Mouse (Mus musculus) limb, embryonic 14.5 days (tissue): ENCODE measurements around the gene Apc2. TPM values are rescaled to one million over a fixed set of nuclear protein-coding genes. Genes with fewer than 3 reads are reported as not detected.

Experiments
- ATAC-seq: fragments of 200-750 bp; cut with Nextera tagmentation; 2 replicates; pipeline ENCODE4 v1.8.0; 2017; ENCODE audit warnings: low read depth, moderate number of reproducible peaks, moderate TSS enrichment; ENCODE audit not compliant: low FRiP score
- DNase-seq: peaks from one replicate; pipeline ENCODE4 v3.0.0-alpha.2; 2015; ENCODE audit warnings: low spot score
- H3K27ac ChIP-seq: fragments of 300-500 bp; sonication (generic); replicated peaks from 2 replicates; pipeline ENCODE4 v1.5.1; 2014; ENCODE audit warnings: low read depth, mild to moderate bottlenecking, low read length, moderate library complexity, mixed read lengths
- H3K27me3 ChIP-seq: fragments of 300-500 bp; sonication (generic); 2 replicates; pipeline ENCODE4 v1.6.1; 2014; ENCODE audit warnings: low read length, mixed read lengths; ENCODE audit not compliant: control insufficient read depth, insufficient read depth
- H3K36me3 ChIP-seq: fragments of 300-500 bp; sonication (generic); 2 replicates; pipeline ENCODE4 v1.6.1; 2014; ENCODE audit warnings: mild to moderate bottlenecking, low read length, moderate library complexity, mixed read lengths; ENCODE audit not compliant: control insufficient read depth, insufficient read depth
- H3K4me1 ChIP-seq: fragments of 300-500 bp; sonication (generic); 2 replicates; pipeline ENCODE4 v1.6.1; 2014; ENCODE audit warnings: antibody characterized with exemption, low read length, mixed read lengths; ENCODE audit not compliant: control insufficient read depth, insufficient read depth
- H3K4me2 ChIP-seq: fragments of 300-500 bp; sonication (generic); replicated peaks from 2 replicates; pipeline ENCODE4 v1.6.1; 2014; ENCODE audit warnings: low read depth, mild to moderate bottlenecking, low read length, moderate library complexity; ENCODE audit not compliant: severe bottlenecking
- H3K4me3 ChIP-seq: fragments of 300-500 bp; sonication (generic); replicated peaks from 2 replicates; pipeline ENCODE4 v1.5.1; 2014; ENCODE audit warnings: low read length
- H3K9ac ChIP-seq: fragments of 300-500 bp; sonication (generic); 2 replicates; pipeline ENCODE4 v1.6.1; 2014; ENCODE audit warnings: mild to moderate bottlenecking, low read depth, low read length, moderate library complexity; ENCODE audit not compliant: severe bottlenecking
- H3K9me3 ChIP-seq: fragments of 300-500 bp; sonication (generic); 2 replicates; pipeline ENCODE4 v1.6.1; 2016; ENCODE audit warnings: low read length; ENCODE audit not compliant: control insufficient read depth
- POLR2A ChIP-seq: fragments of 200-500 bp; IDR thresholded peaks from 2 replicates; pipeline ENCODE4 v1.8.0; 2012; ENCODE audit warnings: inconsistent platforms, mild to moderate bottlenecking, moderate library complexity, borderline replicate concordance; ENCODE audit not compliant: insufficient read depth, insufficient read length; ENCODE audit errors: extremely low read depth
- WGBS: fragments of 180-500 bp; shearing (Covaris S2); extraction: QIAGEN DNeasy Blood & Tissue Kit; methylation state at CpG from one replicate; pipeline ENCODE4 v1.1.7; 2014; 5-methylcytosine and 5-hydroxymethylcytosine counted together
- polyA plus RNA-seq, 2 experiments: library from polyadenylated mRNA; depleted of rRNA in 1 of 2; stranded (reverse) in 1 of 2; unstranded in 1 of 2; fragments of >200 nt; fragmentation: Nextera tagmentation in 1 of 2; extraction: Ambion mirVana in 1 of 2; gene quantifications; 2 replicates each; pipeline versions ENCODE4 v1.2.1 to v1.2.3; 2012 to 2014

Apc2 gene
- polyA plus RNA-seq, 2 experiments = 1.5 to 2.5 TPM

DNA sequence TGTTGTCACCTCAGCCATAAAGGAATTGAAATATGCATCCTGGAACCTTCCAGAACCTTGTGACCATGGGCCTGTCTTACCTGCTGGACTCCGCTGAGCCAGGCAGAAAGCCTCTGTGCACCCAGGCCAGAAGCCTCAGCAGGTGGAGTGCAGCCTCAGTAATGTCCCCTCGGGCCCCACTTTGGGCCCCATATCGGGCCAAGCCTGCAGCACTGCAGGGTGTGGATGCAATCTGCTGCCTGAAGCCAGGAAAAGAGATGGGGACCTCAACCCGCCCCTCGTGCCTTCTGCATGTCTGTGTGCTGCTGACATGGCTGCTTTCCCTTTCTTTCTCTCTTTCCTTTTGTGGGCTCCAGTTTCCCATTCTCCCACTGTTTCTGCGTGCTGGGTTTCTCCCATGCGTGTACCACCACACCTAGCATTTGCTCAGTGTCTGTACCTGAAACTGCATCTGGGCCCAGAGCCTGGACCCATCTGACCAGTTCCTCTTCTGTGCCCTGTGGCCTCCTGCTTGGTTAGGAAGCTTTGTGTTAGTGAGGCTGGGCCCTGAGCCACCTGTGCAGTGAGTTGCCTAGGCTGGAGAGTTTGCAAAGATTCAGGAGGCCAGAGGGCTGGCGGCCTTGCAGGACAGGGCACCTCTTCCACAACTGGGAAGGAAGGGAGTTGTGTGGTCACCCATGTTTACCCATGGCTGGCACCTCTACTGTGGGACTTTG, 23.7 kb upstream of the Apc2 start:
- DNase-seq = no peak
- Histone ChIP-seq H3K4me1 (peaks cover 10% of the 10 kb centered on the region), H3K27me3 (no peaks in the 10 kb centered on the region), H3K27ac (no peak overlapping the region), H3K4me3 (no peak overlapping the region), H3K9ac (no peak overlapping the region), H3K36me3 (peaks cover 69% of the 10 kb centered on the region), H3K4me2 (no peak overlapping the region), H3K9me3 (no peaks in the 10 kb centered on the region)
- no peak for TF ChIP-seq POLR2A
- WGBS = 87% methylated on average over 8 of the region's 8 CpGs
- no peak for ATAC-seq

DNA sequence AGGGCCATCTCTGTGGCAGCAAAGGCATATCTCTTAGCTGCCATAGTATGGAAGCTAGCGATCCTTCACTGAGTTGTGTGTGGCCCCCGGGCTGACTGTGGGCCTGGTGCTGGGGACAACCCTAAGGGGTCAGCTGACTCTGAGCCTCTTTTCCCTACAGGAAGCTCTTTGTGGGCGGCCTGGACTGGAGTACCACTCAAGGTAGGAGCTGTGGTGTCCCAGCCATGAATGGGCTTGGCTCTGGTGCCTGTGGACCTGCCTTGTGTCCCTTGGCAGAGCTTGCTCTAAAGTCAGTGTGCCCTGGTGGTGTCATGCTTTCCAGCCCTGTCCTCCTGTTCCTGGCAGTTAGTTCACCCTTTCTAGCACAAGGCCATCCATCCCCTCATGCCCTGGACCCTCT, 21.9 kb upstream of the Apc2 start:
- no peak for DNase-seq
- WGBS = 91% methylated on average over 3 of the region's 3 CpGs
- no peak for TF ChIP-seq POLR2A
- Histone ChIP-seq H3K9ac (no peak overlapping the region), H3K4me2 (no peak overlapping the region), H3K27me3 (no peaks in the 10 kb centered on the region), H3K36me3 (peaks cover 73% of the 10 kb centered on the region), H3K9me3 (no peaks in the 10 kb centered on the region), H3K27ac (no peak overlapping the region), H3K4me3 (no peak overlapping the region), H3K4me1 (no peaks in the 10 kb centered on the region)
- no peak for ATAC-seq

DNA sequence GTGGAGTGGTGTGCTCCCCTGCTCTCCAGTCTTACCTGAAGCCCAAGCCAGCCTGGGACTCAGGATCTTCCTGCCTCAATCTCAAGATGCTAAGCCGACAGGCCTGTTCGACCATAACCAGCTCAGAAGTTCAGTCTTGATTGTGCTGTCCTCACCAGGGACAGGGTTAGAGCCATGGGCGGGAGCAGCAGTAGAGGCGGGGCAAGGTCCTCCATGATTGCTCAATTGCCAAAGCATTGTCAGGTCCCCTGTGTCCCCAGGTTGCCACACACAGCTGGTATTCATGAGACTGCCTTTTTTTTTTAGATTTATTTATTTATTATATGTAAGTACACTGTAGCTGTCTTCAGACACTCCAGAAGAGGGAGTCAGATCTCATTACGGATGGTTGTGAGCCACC, 19.5 kb upstream of the Apc2 start:
- Histone ChIP-seq H3K36me3 (peaks cover 90% of the 10 kb centered on the region), H3K4me2 (no peak overlapping the region), H3K4me1 (no peaks in the 10 kb centered on the region), H3K9me3 (no peaks in the 10 kb centered on the region), H3K9ac (no peak overlapping the region), H3K27ac (no peak overlapping the region), H3K4me3 (no peak overlapping the region), H3K27me3 (no peaks in the 10 kb centered on the region)
- no peak for TF ChIP-seq POLR2A
- WGBS = 86% methylated on average over 5 of the region's 5 CpGs
- ATAC-seq (no peak), DNase-seq (no peak)

DNA sequence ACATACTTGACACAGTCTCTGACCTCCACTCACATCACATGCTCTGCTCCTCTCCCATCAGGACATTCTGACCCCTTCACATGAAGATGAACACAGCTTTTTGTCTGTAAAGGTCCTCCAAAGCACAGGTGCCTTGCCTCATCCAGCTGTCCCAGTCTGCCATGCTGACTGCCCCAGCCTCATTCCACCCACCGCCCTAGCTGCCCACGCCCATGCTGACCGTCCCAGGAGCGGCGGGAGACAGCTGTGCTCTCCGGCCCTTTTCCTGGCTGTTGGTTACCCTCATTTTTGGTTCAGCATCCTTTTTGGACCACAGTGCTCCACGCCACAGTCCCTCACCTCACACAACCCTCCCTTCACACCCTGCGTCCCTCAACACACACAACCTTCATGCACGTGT, 17.4 kb upstream of the Apc2 start:
- Histone ChIP-seq H3K27ac (no peak overlapping the region), H3K27me3 (no peaks in the 10 kb centered on the region), H3K36me3 (peaks cover 96% of the 10 kb centered on the region), H3K4me2 (no peak overlapping the region), H3K4me3 (no peak overlapping the region), H3K4me1 (no peaks in the 10 kb centered on the region), H3K9ac (no peak overlapping the region), H3K9me3 (no peaks in the 10 kb centered on the region)
- TF ChIP-seq POLR2A = no peak
- no peak for ATAC-seq
- DNase-seq = no peak
- WGBS = 97% methylated on average over 9 of the region's 9 CpGs

DNA sequence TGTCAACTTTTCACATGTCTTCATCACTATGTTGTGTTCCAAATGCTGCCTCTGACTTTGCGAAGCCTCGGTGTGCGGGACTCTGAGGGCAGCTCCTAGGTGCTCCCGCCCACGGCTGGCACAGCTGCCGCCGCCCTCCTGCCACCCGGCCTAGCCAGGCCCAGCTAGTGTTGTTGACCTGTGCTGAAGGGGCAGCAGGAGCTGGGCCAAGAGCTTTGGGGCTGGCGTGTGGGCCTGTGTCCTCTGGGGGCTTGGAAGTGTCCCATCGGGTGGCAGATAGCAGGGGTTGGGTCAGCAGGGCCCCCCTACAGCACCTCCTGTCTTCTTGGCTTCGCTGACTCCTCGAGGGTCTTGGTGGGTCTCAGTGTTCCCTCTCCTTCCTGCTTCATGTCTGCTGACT, 16.5 kb upstream of the Apc2 start:
- Histone ChIP-seq H3K4me2 (no peak overlapping the region), H3K27ac (no peak overlapping the region), H3K4me3 (no peak overlapping the region), H3K9ac (no peak overlapping the region), H3K4me1 (no peaks in the 10 kb centered on the region), H3K27me3 (no peaks in the 10 kb centered on the region), H3K36me3 (peaks cover 96% of the 10 kb centered on the region), H3K9me3 (no peaks in the 10 kb centered on the region)
- WGBS = 95% methylated on average over 12 of the region's 12 CpGs
- no peak for TF ChIP-seq POLR2A
- DNase-seq (no peak), ATAC-seq (no peak)
